Mouse (Mus musculus) gastrocnemius, postnatal 10 days (tissue): ENCODE data around the gene F3. TPM values are rescaled to one million over a fixed set of nuclear protein-coding genes. Genes with fewer than 3 reads are reported as not detected.
"Not testable (repeated sequence)": the region's sequence is repeated elsewhere in the genome, so short reads cannot be mapped to it uniquely, and the experiment has no call there.

Experiments used
- DNase-seq: peaks from one replicate; pipeline ENCODE4 v3.0.0; 2021; ENCODE audit warnings: mixed read lengths
- total RNA-seq, 2 experiments: library from RNA; stranded (reverse); gene quantifications; 2 replicates each; pipeline ENCODE4 v1.2.3; 2021

Gene F3
- total RNA-seq, 2 experiments from 2014 or later = 6.0 to 6.7 TPM

DNA sequence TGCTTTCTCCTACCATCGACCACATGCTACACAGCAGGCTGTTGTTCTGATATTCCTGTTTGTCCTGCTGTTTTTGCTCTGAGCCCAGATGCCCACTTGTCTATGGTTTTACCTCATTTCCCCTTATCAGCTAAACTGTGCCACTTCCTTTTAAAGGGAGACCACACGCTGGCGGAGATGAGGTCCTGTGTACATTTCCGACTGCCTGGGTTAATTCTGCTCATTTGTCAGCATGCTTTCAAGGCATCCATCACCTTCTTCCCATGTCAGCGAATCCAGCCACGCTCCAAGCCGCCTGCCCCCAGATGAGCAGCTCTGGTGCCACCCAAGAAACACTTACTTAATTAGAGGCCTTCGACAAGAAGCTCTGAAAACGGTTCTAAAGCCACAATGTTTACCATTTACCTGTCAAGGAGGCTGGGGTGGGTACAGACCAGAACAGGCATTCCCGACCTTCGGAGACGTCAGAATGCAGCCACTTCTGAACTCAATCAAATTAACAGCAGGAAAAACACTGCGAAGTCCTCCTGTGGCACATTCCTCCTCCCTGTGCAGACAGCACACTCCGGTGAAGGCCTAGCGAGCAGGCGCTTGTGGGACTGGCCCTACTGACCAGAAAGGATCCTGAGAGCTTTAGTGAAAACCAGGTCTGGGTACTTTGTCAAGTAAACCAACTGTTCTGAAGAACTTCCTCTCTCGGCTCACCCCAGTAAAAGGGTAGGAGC lies 16.3 kb downstream of the F3 start:
- DNase-seq = no peak

GRCm38 (mm10) chr3:121741186-121741848 lies 18.0 kb downstream of the F3 start:
- not testable (repeated sequence) for DNase-seq

DNA sequence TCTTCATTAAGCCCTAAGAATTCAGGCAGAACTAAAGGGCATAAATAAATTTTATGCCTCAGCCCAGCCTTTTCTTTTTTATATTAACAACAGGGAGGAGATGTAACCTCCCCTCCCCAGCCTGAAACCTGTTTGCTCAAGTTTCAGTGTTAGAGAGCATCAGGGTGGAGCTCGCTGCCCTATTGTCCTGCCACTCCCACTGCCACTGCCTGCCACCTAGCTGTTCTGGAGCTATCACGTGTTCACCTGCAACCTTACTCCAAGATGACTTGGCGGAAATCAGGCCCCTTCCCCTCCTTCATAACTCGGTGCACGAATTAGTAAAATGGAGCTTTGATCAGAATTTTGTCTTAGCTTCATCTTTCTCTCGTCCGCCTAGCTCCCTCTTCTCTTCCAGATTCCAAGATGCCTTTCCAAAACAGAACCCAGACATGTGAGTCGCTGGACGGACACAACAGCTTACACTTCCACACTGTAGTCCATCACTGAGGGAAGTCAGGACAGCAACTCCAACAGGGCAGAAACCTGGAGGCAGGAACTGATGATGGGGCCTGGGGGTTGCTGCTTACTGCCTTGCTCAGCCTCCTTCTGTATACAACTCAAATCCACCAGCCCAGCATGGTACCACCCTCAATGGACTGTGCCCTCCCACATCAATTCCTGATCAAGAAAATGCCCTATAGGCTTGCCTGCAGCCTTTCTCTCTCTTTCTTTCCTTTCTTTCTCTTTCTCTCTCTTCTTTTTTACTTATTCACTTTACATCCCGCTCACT lies 31.2 kb downstream of the F3 start:
- DNase-seq = not testable (repeated sequence)

GRCm38 (mm10) chr3:121755152-121755551 lies 31.8 kb downstream of the F3 start:
- DNase-seq = no peak

DNA sequence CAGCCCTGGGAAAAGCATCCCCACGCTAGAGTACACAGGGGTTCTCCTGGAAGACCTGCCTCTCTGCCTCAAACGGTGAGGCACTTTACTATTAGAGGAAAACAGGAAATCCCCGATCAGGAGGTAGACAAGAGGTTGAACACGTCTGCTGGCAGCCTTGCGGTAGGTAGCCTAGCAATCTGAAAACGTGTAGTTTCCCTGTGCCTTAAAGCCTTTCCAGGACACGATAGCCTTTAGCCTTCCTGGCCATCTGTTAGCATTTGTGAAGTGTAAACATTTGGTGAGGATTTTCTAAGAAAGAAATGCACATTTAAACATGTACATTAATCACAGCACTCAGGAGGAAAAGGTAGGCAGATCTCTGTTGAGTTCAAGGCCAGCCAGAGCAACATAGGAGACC lies 35.0 kb downstream of the F3 start:
- DNase-seq = no peak

DNA sequence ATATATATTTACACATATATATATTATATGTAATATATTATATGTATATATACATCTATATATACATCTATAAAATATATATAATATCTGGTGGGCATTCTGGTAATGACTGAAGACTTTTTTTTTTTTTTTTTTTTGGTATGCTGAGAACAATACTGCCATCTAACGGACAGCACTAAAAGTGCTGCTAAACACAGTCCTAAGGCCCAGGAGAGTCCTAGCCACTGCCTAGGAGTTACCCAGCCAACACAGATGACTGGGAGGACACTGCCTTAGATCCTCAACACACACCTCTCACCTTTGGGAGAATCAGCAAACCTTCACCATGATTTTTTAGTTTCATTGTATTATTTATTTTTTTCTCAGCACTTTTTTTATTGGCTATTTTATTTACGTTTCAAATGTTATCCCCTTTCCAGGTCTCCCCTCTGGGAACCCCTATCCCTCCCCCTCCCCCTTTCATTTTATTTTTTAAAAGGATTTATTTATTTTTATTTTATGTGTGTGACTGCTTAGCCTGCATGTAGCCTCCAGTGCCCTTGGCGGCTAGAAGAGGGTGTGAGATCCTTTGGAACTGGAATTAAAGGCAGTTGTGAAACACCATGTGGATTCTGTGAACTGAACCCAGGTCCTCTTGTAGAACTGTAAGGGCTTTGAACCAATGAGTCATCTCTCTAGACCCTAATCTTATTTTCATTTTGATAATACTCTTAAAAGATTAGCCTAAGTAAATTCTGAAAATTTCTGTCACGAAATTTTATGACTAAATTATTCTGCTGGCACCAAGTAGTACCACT lies 38.9 kb downstream of the F3 start:
- no peak for DNase-seq

- no peak for DNase-seq
Observed at GRCm38 (mm10) chr3:121766048-121766447, 42.7 kb downstream of the F3 start.

GRCm38 (mm10) chr3:121766818-121767217 lies 43.5 kb downstream of the F3 start:
- DNase-seq = no peak

- no peak for DNase-seq
Observed at GRCm38 (mm10) chr3:121768770-121769169, 45.4 kb downstream of the F3 start.

- DNase-seq = not testable (repeated sequence)
Observed at GRCm38 (mm10) chr3:121773336-121773735, 50.0 kb downstream of the F3 start.

- DNase-seq = peak; percentile 48
Observed at GRCm38 (mm10) chr3:121777943-121778342, 54.6 kb downstream of the F3 start.

- DNase-seq = no peak
Observed at GRCm38 (mm10) chr3:121783020-121783419, 59.7 kb downstream of the F3 start.

Other genes with a start within 250 kb of the F3 start
- under 1 TPM; 0.18 to 0.33 TPM for gene Slc44a3, start 191.1 kb upstream of the F3 start, total RNA-seq
- gene 4930432M17Rik, start 52.8 kb upstream of the F3 start, total RNA-seq = not detected
- gene Abcd3, start 91.8 kb downstream of the F3 start, total RNA-seq = 10 to 100 TPM; 29.5 to 34.8 TPM
- 10 to 100 TPM; 40.9 to 54.1 TPM for gene Arhgap29, start 229.0 kb downstream of the F3 start, total RNA-seq